Mouse (Mus musculus) heart, embryonic 15.5 days (tissue): ENCODE data around the gene Smim14. TPM values are rescaled to one million over a fixed set of nuclear protein-coding genes. Genes with fewer than 3 reads are reported as not detected.

Experiments used
- polyA plus RNA-seq: library from polyadenylated mRNA; unstranded; fragments of >200 nt; fragmentation: Nextera tagmentation; extraction: Ambion mirVana; gene quantifications from 2 replicates; pipeline ENCODE4 v1.2.1, GENCODE M21; 2015

Gene Smim14
- polyA plus RNA-seq, 1 experiment from 2014 or later, result 113 TPM

Other genes starting within 250 kb of the Smim14 start
- gene Rfc1, start 201.5 kb downstream of the Smim14 start, polyA plus RNA-seq, result 51.4 and 58.2 TPM in 2 replicates
- 0.06 TPM in 1 of 2 replicates, not detected in the other for gene Klb, start 188.9 kb downstream of the Smim14 start, polyA plus RNA-seq
- 539 and 574 TPM in 2 replicates for gene Rpl9, start 145.7 kb downstream of the Smim14 start, polyA plus RNA-seq
- gene Lias, start 145.7 kb downstream of the Smim14 start, polyA plus RNA-seq, result 54.4 and 55.3 TPM in 2 replicates
- gene Ugdh, start 101.2 kb downstream of the Smim14 start, polyA plus RNA-seq, result 60.2 and 70.3 TPM in 2 replicates
- 0.92 and 1.1 TPM in 2 replicates for gene Gm43552, start 44.4 kb downstream of the Smim14 start, polyA plus RNA-seq
- gene Ube2k, start within 50 bp of the Smim14 start, polyA plus RNA-seq, result 121 and 129 TPM in 2 replicates
- gene Pds5a, start 161.1 kb upstream of the Smim14 start, polyA plus RNA-seq, result 30.5 and 36.8 TPM in 2 replicates
- 12.9 and 13.5 TPM in 2 replicates for gene N4bp2, start 226.3 kb upstream of the Smim14 start, polyA plus RNA-seq